Mouse (Mus musculus) limb, embryonic 14.5 days (tissue): ENCODE results near the gene Zdhhc22. TPM values are rescaled to one million over a fixed set of nuclear protein-coding genes. Genes with fewer than 3 reads are reported as not detected.

Experiments used
- ATAC-seq: fragments of 200-750 bp; cut with Nextera tagmentation; 2 replicates; pipeline ENCODE4 v1.8.0; 2017; ENCODE audit warnings: low read depth, moderate number of reproducible peaks, moderate TSS enrichment; ENCODE audit not compliant: low FRiP score
- DNase-seq: peaks from one replicate; pipeline ENCODE4 v3.0.0-alpha.2; 2015; ENCODE audit warnings: low spot score
- H3K27ac ChIP-seq: fragments of 300-500 bp; sonication (generic); replicated peaks from 2 replicates; pipeline ENCODE4 v1.5.1; 2014; ENCODE audit warnings: low read depth, mild to moderate bottlenecking, low read length, moderate library complexity, mixed read lengths
- H3K27me3 ChIP-seq: fragments of 300-500 bp; sonication (generic); 2 replicates; pipeline ENCODE4 v1.6.1; 2014; ENCODE audit warnings: low read length, mixed read lengths; ENCODE audit not compliant: control insufficient read depth, insufficient read depth
- H3K36me3 ChIP-seq: fragments of 300-500 bp; sonication (generic); 2 replicates; pipeline ENCODE4 v1.6.1; 2014; ENCODE audit warnings: mild to moderate bottlenecking, low read length, moderate library complexity, mixed read lengths; ENCODE audit not compliant: control insufficient read depth, insufficient read depth
- H3K4me1 ChIP-seq: fragments of 300-500 bp; sonication (generic); 2 replicates; pipeline ENCODE4 v1.6.1; 2014; ENCODE audit warnings: antibody characterized with exemption, low read length, mixed read lengths; ENCODE audit not compliant: control insufficient read depth, insufficient read depth
- H3K4me2 ChIP-seq: fragments of 300-500 bp; sonication (generic); replicated peaks from 2 replicates; pipeline ENCODE4 v1.6.1; 2014; ENCODE audit warnings: low read depth, mild to moderate bottlenecking, low read length, moderate library complexity; ENCODE audit not compliant: severe bottlenecking
- H3K4me3 ChIP-seq: fragments of 300-500 bp; sonication (generic); replicated peaks from 2 replicates; pipeline ENCODE4 v1.5.1; 2014; ENCODE audit warnings: low read length
- H3K9ac ChIP-seq: fragments of 300-500 bp; sonication (generic); 2 replicates; pipeline ENCODE4 v1.6.1; 2014; ENCODE audit warnings: mild to moderate bottlenecking, low read depth, low read length, moderate library complexity; ENCODE audit not compliant: severe bottlenecking
- H3K9me3 ChIP-seq: fragments of 300-500 bp; sonication (generic); 2 replicates; pipeline ENCODE4 v1.6.1; 2016; ENCODE audit warnings: low read length; ENCODE audit not compliant: control insufficient read depth
- POLR2A ChIP-seq: fragments of 200-500 bp; IDR thresholded peaks from 2 replicates; pipeline ENCODE4 v1.8.0; 2012; ENCODE audit warnings: inconsistent platforms, mild to moderate bottlenecking, moderate library complexity, borderline replicate concordance; ENCODE audit not compliant: insufficient read depth, insufficient read length; ENCODE audit errors: extremely low read depth
- WGBS: fragments of 180-500 bp; shearing (Covaris S2); extraction: QIAGEN DNeasy Blood & Tissue Kit; methylation state at CpG from one replicate; pipeline ENCODE4 v1.1.7; 2014; 5-methylcytosine and 5-hydroxymethylcytosine counted together
- polyA plus RNA-seq, 2 experiments: library from polyadenylated mRNA; depleted of rRNA in 1 of 2; stranded (reverse) in 1 of 2; unstranded in 1 of 2; fragments of >200 nt; fragmentation: Nextera tagmentation in 1 of 2; extraction: Ambion mirVana in 1 of 2; gene quantifications; 2 replicates each; pipeline versions ENCODE4 v1.2.1 to v1.2.3; 2012 to 2014

Zdhhc22 gene
- polyA plus RNA-seq, 2 experiments, result 0.10 TPM; not detected in 1

DNA sequence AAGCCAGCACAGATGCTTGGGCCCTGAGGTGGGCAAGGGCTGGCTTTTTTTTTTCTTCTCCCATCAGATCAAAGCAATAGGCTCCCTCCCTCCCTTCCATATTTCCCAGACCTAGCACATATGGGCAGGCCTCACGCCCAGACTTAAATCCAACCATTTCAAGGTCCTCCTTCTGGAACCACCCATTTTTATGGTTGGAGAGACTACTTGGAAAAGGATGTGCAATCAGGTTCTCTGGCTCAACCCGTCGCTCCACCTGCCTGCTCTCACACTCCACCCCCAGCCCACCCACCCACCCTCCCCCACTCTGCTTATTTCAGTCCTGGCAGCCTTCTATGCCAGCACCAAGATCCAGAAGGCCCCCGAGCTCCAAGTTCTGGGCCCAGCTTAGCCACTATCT lies 3.7 kb downstream of the Zdhhc22 start:
- Histone ChIP-seq H3K4me1 (no peaks in the 10 kb centered on the region; the same call in 1 of the 2 replicates), H3K27me3 (peaks cover 66% of the 10 kb centered on the region), H3K4me2 (no peak overlapping the region), H3K4me3 (no peak overlapping the region), H3K9me3 (no peaks in the 10 kb centered on the region), H3K36me3 (no peaks in the 10 kb centered on the region), H3K9ac (no peak overlapping the region), H3K27ac (no peak overlapping the region)
- TF ChIP-seq POLR2A, result no peak
- no peak for DNase-seq
- ATAC-seq, result no peak
- 47% methylated on average over 4 of the region's 4 CpGs for WGBS

DNA sequence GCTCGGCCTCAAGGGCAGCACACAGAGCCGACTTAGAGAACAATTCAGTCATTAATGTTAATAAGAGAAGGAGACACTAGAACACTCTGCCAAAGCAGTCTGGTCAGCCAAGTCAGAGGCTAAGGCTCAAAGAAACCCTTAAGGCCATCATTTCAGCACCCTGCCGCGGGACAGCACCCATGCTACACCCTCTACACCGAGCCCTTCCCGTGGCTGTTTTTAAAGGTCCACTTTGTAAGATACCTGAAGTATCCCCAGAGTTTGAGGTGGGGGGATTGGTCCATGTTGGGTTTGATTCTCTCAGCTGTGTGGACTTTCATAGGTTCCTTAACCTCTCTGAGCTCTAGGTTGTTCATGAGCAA lies 6.1 kb downstream of the Zdhhc22 start:
- no peak for ATAC-seq
- H3K4me2 ChIP-seq, result no peak overlapping the region
- no peak for TF ChIP-seq POLR2A
- 8% methylated on average over 6 of the region's 6 CpGs for WGBS
- no peaks in the 10 kb centered on the region for H3K36me3 ChIP-seq
- peak; percentile 72 for DNase-seq
- no peaks in the 10 kb centered on the region for H3K9me3 ChIP-seq
- H3K9ac ChIP-seq, result no peak overlapping the region
- no peak overlapping the region for H3K27ac ChIP-seq
- no peaks in the 10 kb centered on the region for H3K4me1 ChIP-seq
- H3K4me3 ChIP-seq, result no peak overlapping the region
- H3K27me3 ChIP-seq, result peaks cover 45% of the 10 kb centered on the region

DNA sequence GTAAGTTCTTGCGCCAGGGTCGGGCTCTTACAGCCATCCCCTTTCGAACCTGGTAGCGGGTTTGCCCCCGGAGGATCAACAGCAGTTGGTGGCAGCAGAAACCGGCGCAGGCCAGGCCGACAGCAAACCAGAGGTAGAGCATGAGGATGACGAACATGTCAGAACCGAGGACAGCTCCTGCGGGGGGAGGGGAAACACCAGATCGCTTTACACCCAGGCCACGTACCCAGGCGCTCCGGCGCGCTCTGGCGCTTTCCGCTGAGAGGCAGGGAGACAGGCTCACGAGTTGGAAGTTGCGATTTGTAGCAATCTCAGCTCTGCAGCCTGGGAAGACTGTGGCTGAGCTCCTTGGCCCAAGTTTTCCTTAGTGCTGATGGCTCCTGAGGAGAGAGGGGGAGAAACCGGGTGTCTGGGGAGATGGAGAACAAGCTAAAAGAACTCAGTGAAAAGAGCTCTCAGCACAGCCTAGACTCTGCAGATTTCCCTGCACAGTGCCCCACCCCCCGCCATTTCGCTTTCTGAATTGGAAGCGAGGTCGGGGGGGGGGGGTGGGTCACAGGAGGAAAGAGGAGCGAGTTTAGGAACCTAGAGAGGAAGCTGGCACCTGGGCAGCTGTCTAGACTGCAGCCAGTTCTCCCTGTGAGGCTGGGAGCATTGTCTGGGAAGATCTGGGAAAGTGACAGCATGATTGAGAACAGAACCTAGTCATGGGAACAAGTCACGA lies 6.6 kb downstream of the Zdhhc22 start:
- H3K27ac ChIP-seq, result no peak overlapping the region
- TF ChIP-seq POLR2A, result no peak
- peaks cover 39% of the 10 kb centered on the region for H3K27me3 ChIP-seq
- no peak overlapping the region for H3K9ac ChIP-seq
- DNase-seq (peak; percentile 87), ATAC-seq (peak; percentile 53; the same call in 1 of the 2 replicates)
- no peaks in the 10 kb centered on the region for H3K9me3 ChIP-seq
- no peaks in the 10 kb centered on the region for H3K4me1 ChIP-seq
- H3K4me2 ChIP-seq, result no peak overlapping the region
- H3K4me3 ChIP-seq, result no peak overlapping the region
- no peaks in the 10 kb centered on the region for H3K36me3 ChIP-seq
- WGBS, result 2% methylated on average over 28 of the region's 28 CpGs

DNA sequence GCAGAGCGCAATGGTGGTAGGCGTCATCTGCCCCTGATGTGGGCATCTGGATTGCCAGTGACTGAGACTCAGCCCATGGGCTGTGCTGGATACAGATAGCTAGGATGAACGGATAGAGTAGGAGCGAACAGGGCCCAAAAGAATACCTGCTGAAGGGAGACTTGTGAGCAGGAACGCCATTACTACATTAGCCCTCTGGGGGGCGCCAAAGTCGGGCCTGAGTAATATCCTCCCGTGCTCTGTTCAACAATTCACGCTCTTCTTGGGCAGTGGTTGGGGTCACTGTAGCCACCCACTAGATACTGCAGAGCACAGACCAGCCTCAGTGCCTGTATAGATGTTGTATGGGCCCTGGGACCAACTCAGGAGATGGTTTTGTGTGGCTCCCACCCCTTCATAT lies 9.1 kb downstream of the Zdhhc22 start:
- H3K4me2 ChIP-seq, result no peak overlapping the region
- no peaks in the 10 kb centered on the region for H3K9me3 ChIP-seq
- DNase-seq (no peak), ATAC-seq (no peak)
- no peak overlapping the region for H3K27ac ChIP-seq
- no peaks in the 10 kb centered on the region for H3K36me3 ChIP-seq
- H3K4me3 ChIP-seq, result no peak overlapping the region
- H3K27me3 ChIP-seq, result peaks cover 20% of the 10 kb centered on the region
- no peak for TF ChIP-seq POLR2A
- WGBS, result 22% methylated on average over 9 of the region's 9 CpGs
- 0 out of 2 replicates have a peak, but pooled peaks cover 5% of the 10 kb centered on the region for H3K4me1 ChIP-seq
- no peak overlapping the region for H3K9ac ChIP-seq

DNA sequence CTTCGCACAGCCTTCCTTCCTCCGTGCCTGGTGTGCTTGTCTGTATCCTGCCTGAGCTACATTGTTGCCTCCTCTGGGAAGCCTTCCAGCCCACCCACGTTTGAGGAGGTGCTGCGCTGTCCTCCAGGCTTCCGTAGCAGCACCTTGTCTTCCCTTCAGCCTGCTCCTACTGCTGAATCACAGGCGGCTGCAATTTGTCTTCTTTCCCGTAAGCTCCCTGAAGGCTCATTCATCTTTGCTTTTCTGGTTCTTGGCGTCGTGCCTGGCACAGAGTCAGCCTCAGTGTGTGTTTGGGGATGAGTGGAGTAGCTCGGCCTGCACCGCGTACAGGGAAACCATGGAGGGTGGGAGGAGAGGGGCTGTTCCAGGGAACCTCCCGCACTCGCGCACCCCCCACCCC lies 12.4 kb downstream of the Zdhhc22 start:
- ATAC-seq (peak; percentile 48; the same call in 1 of the 2 replicates), DNase-seq (peak; percentile 52)
- Histone ChIP-seq H3K27me3 (peaks cover 2% of the 10 kb centered on the region; the same call in 1 of the 2 replicates), H3K9ac (no peak overlapping the region), H3K4me3 (no peak overlapping the region), H3K9me3 (no peaks in the 10 kb centered on the region), H3K4me1 (peaks cover 23% of the 10 kb centered on the region), H3K4me2 (no peak overlapping the region), H3K36me3 (no peaks in the 10 kb centered on the region), H3K27ac (no peak overlapping the region)
- TF ChIP-seq POLR2A, result no peak
- 13% methylated on average over 15 of the region's 15 CpGs for WGBS
